Mouse (Mus musculus): ENCODE measurements around the gene Ltn1.

- TF ChIP-seq CTCF (IDR thresholded peaks at IDR 0.05; ENCODE audit: low read depth) (no peak), EP300 (IDR thresholded peaks at IDR 0.05; ENCODE audit: low read depth) (no peak)
These were observed 72.3 kb downstream of the Ltn1 start for GRCm38 (mm10) chr16:87360096-87360495.
